Mouse (Mus musculus) myocyte (in vitro differentiated cells): Measurements from ENCODE around the gene Aim2.

Source experiments
- CEBPB ChIP-seq: IDR thresholded peaks from 2 replicates; pipeline ENCODE4 v1.6.1; 2011; ENCODE audit warnings: mild to moderate bottlenecking, moderate library complexity; ENCODE audit not compliant: poor library complexity, insufficient read depth, severe bottlenecking
- E2F4 ChIP-seq: IDR thresholded peaks from one replicate; pipeline ENCODE4 v1.6.1; 2011; ENCODE audit warnings: mild to moderate bottlenecking, control low read depth, moderate library complexity; ENCODE audit not compliant: insufficient read depth
- MAX ChIP-seq: IDR thresholded peaks from one replicate; pipeline ENCODE4 v1.6.1; 2011; ENCODE audit warnings: low read depth, mild to moderate bottlenecking, control low read depth
- MYOD1 ChIP-seq, 3 experiments: IDR thresholded peaks; one replicate each; pipeline ENCODE4 v1.6.1; 2011; ENCODE audit warnings: control low read depth in 2 of 3, low read depth in 2 of 3, mild to moderate bottlenecking in 2 of 3, moderate library complexity in 1 of 3; ENCODE audit not compliant: insufficient read length in 2 of 3, control insufficient read depth in 1 of 3
- MYOG ChIP-seq, 3 experiments: IDR thresholded peaks; one replicate each; pipeline ENCODE4 v1.6.1; 2011; ENCODE audit warnings: control low read depth in 2 of 3, low read depth in 2 of 3, mild to moderate bottlenecking in 2 of 3; ENCODE audit not compliant: insufficient read length in 2 of 3, control insufficient read depth in 1 of 3, insufficient read depth in 1 of 3
- POLR2A ChIP-seq: IDR thresholded peaks from one replicate; pipeline ENCODE4 v1.6.1; 2011; ENCODE audit warnings: low read depth, mild to moderate bottlenecking, control low read depth, moderate library complexity; ENCODE audit not compliant: insufficient read length
- SRF ChIP-seq: IDR thresholded peaks from one replicate; pipeline ENCODE4 v1.6.1; 2011; ENCODE audit warnings: low read depth; ENCODE audit not compliant: control insufficient read depth, insufficient read length
- TCF12 ChIP-seq: IDR thresholded peaks from one replicate; pipeline ENCODE4 v1.6.1; 2011; ENCODE audit warnings: mild to moderate bottlenecking, control low read depth; ENCODE audit not compliant: poor library complexity, insufficient read depth, severe bottlenecking
- USF1 ChIP-seq: IDR thresholded peaks from one replicate; pipeline ENCODE4 v1.6.1; 2011; ENCODE audit warnings: low read depth, mild to moderate bottlenecking, control low read depth, moderate library complexity

GRCm38 (mm10) chr1:173349192-173349591 is 1.5 kb upstream of the Aim2 start:
- no peak for TF ChIP-seq MYOD1 (IDR thresholded peaks at IDR 0.05; ENCODE audit: control insufficient read depth in 1 of 3, insufficient read length in 2 of 3, low read depth in 2 of 3)
- no peak for TF ChIP-seq POLR2A
- no peak for TF ChIP-seq TCF12
- TF ChIP-seq CEBPB = no peak
- no peak for TF ChIP-seq MYOG (IDR thresholded peaks at IDR 0.05; ENCODE audit: control insufficient read depth in 1 of 3, insufficient read depth in 1 of 3, insufficient read length in 2 of 3, low read depth in 2 of 3)
- TF ChIP-seq USF1 = no peak
- TF ChIP-seq E2F4 = no peak
- TF ChIP-seq MAX = no peak
- no peak for TF ChIP-seq SRF
